Mouse (Mus musculus) cerebellum, adult 2 months (tissue): Measurements from ENCODE around the gene Pla2g4f.

Experiments used
- CTCF ChIP-seq: fragments of 200-500 bp; IDR thresholded peaks from 2 replicates; pipeline ENCODE4 v1.5.1; 2011; ENCODE audit warnings: low read depth, mild to moderate bottlenecking, control low read depth, low read length, moderate library complexity, borderline replicate concordance; ENCODE audit not compliant: insufficient read depth
- POLR2A ChIP-seq: fragments of 200-500 bp; IDR thresholded peaks from 2 replicates; pipeline ENCODE4 v1.6.1; 2011; ENCODE audit warnings: low read length, control low read depth, borderline replicate concordance; ENCODE audit not compliant: insufficient read depth

DNA sequence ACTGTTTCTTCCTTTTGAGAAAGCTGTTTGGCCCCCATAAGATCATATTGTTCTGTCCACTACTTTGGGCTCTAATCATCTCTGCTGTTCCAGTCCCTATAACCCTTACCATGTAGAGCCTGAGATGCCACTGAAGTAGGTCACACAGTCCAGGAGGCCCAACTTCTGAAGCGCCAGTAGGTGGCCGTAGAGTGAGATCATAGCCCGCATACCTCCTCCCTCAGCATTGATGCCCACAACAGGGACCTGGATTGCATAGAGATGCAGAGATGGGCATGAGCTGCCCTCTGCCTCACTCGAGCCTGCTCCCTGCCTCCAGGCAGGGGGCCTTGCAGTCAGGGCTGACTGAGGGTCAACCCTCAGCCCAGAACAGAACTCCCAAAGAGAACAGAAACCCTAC, 37.0 kb downstream of the Pla2g4f start:
- TF ChIP-seq POLR2A (no peak), CTCF (no peak)
